Mouse (Mus musculus) monocyte, adult 5-6 weeks (primary cell): ENCODE results near the gene Anxa4. TPM values are rescaled to one million over a fixed set of nuclear protein-coding genes. Genes with fewer than 3 reads are reported as not detected.

ENCODE experiments used
- ATAC-seq: fragments of 153-309, 156-312 bp; replicated peaks from 2 replicates; pipeline ENCODE4 v1.8.0; 2017; ENCODE audit warnings: mild to moderate bottlenecking; ENCODE audit not compliant: low TSS enrichment, insufficient number of reproducible peaks, severe bottlenecking, poor library complexity, low FRiP score
- total RNA-seq: library from RNA; stranded (forward); fragments of 200-1000, 200-491, 200-594 nt; gene quantifications from 3 replicates; pipeline ENCODE4 v1.2.3, GENCODE M21; 2017

Gene Anxa4
- total RNA-seq, 1 experiment from 2014 or later, result 34.7 TPM

DNA sequence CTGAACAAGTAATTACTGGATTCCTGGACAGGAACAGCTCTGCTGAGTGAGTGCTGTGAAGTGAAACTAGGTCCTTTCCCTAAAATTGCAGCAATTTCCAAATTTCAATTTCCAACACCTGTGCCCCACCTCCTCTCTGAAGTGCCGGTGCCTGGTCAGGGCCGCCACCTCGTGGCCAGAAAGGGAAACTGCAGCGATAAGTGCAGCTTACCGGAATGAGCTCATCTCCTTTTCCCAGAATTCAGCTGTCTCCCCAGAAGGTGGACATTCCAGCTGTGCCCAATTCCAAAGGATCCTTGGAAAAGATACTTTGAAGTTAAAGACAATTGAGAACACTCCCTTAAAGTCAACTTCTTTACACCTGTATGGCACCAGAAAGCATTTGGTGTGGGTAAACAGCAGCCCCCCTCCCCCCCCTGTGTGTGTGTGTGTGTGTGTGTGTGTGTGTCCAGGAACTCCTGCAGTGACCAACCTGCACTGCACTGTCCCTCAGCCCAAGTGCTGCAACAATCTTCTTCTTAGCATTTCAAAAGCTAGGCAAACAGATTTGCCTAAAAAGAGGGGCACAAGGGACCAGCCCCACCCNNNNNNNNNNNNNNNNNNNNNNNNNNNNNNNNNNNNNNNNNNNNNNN, 13.2 kb upstream of the Anxa4 start:
- peak; percentile 84 for ATAC-seq

DNA sequence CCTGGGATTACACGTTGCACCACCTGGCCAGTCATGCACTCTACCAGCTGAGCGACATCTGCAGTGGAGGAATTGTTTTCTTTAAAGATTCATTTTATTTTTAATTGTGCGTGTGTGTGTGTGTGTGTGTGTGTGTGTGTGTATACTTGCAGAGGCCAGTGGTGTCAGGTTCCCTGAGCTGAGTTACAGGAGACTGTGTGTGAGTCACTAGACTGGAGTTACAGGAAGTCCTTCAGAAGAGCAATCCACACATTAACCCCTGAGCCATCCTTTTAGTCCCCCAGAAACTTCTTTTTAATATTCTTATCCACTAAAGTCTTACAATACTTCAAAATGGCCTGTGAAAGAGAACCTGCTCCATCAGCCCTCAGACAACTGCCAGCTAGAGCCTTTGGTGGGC, 11.3 kb upstream of the Anxa4 start:
- no peak for ATAC-seq

DNA sequence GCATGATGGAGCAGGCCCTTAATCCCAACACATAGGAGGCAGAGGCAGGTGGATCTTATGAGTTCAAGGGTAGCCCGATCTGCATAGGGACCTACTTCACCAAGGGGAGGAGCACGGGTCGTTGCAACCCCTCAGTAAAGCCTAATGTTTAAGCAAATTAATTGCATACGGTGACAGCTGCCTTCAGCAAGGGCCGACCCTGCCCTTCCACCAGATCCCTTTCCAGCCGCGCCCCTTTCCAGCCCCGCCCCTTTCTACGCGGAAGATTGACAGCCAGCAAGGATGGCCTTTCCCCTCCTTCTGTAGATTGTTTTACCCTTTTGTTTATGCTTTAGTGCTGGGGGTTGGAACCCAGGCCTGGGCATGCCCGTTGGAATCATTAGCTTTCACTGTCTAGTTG, 8.0 kb upstream of the Anxa4 start:
- ATAC-seq, result no peak

- no peak for ATAC-seq
Measured at GRCm38 (mm10) chr6:86800467-86800866, 7.1 kb upstream of the Anxa4 start.

DNA sequence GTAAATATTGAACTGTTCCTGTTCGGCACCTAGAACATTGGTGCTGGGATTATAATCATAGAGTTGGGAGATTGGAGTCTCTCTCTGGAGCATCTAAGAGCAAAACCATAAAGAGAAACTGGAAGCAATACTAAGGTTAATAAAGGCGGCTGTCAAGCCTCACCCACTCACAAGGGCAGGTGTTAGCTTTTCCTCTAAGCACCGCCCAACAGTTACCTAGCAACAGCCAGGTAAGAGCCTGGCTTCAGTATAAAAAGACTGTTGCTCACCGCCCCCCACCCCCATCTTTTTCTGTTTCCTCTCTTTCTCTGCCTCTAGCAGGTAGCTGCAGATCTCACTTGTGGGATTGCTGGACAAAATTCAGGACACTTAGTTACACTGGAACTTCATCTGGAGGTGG, 4.1 kb upstream of the Anxa4 start:
- no peak for ATAC-seq

GRCm38 (mm10) chr6:86793957-86794356, 573 bp upstream of the Anxa4 start:
- ATAC-seq, result no peak

GRCm38 (mm10) chr6:86790351-86790943, 2.9 kb downstream of the Anxa4 start:
- no peak for ATAC-seq

- ATAC-seq, result no peak
Measured at GRCm38 (mm10) chr6:86788242-86788641, 5.1 kb downstream of the Anxa4 start.

DNA sequence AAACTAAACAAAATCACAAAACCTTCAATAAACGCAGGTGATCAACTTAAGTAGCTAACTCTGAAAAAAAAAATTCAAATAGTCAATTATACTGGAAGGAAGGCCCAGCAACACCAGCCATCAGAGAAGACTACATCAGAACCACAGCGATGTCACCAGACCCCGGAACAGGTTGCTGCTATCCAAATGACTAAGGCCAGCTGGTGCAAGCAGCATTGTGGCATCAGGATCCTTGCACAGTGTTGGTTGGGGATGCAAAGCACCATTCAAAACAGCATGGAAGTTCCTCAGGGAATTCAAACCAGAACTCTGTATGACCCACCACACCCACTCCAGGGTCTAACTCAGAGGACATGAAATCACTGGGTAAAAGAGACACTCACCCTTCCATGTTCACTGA, 6.8 kb downstream of the Anxa4 start:
- no peak for ATAC-seq

- no peak for ATAC-seq
Measured at GRCm38 (mm10) chr6:86784739-86785138, 8.6 kb downstream of the Anxa4 start.

DNA sequence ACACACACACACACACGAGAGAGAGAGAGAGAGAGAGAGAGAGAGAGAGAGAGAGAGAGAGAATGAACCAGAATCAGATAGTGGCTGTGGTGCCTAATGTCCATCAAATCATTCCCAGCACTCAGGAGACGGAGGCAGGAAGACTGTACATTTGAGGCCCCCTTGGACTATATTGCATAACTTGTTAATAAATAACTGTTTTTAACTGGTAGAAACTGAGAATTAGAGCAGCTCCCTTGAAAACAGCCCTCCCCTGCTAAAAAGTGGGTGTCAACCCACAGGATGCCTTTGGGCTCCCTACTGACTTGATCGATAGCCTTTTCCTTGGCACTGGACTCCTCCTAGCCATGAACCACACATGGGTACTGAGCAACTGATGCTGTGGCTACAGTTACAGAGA, 11.0 kb downstream of the Anxa4 start:
- ATAC-seq, result no peak

DNA sequence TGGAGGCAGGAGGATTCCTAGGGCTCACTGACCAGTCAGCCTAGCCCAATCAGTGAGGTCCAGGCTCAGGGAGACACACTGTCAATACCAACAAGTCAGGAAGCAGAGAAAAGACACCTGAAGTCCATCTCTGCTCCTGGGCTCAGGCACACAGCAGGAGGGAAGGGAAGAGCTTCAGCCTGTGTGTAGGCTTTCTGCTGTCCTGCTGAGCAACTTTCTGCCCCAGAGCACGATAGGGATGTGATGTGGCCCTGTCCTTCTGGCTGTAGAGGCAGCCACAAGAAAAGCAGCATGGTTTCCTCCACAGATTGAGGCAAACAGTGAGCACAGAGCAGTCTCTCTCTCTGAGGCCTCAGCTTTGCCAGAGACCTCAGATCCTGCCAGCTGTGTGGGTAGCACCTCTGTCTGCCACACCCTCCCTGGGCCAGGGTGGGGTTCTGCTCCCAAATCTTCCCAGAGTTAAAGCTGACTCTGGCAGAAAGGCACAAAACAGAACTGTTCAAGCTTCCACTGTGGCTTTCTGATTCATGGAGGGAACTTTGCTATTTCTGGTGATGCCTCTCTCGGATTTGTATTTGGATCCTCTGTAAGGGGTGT, 11.9 kb downstream of the Anxa4 start:
- no peak for ATAC-seq

- peak; percentile 50; the same call in 1 of the 2 replicates for ATAC-seq
Measured at GRCm38 (mm10) chr6:86778910-86779594, 14.3 kb downstream of the Anxa4 start.

DNA sequence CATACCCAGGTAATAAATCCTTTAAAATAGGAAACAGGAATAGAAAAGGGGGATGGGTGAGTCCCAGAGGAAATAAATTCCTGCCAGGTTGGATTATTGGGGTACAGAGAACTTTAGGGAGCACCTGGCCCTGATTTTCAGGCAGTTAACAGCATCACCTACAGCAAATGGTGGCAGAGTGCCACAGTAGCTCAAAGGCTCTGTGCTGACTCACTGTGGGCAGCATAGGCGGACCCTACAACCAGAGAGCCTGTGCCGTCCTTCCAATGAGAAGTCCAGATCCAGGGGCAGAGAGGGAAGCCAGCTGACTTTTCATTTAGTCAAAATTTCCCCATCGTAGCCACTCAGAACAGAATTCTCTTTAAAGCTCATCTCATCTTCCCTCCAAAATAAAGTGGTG, 16.2 kb downstream of the Anxa4 start:
- no peak for ATAC-seq

DNA sequence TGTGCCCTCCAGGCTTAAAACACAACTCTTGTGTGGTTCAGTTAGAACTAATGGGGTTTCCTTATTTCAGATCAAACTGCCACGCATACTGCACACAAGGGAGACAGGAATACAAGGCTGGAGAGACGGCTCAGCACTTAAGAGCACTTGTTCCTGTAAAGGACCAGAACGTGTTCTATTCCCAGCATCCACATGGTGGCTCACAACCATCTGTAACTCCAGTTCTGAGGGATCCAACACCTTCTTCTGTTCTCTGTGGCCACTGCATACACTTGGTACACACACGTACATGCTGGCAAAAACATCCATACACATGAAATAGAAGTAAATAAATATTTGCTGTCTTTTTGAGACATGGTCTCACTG, 16.7 kb downstream of the Anxa4 start:
- no peak for ATAC-seq

- ATAC-seq, result no peak
Measured at GRCm38 (mm10) chr6:86776001-86776705, 17.2 kb downstream of the Anxa4 start.

GRCm38 (mm10) chr6:86774937-86775336, 18.4 kb downstream of the Anxa4 start:
- ATAC-seq, result no peak

- ATAC-seq, result no peak
Measured at GRCm38 (mm10) chr6:86773830-86774229, 19.6 kb downstream of the Anxa4 start.

GRCm38 (mm10) chr6:86772631-86773030, 20.8 kb downstream of the Anxa4 start:
- ATAC-seq, result peak; percentile 40; the same call in 1 of the 2 replicates
